Mouse (Mus musculus): ENCODE measurements around the gene Egr2.
A peak's percentile ranks its signal among the peaks of the same experiment; 100 is the strongest.

Gene Egr2

DNA sequence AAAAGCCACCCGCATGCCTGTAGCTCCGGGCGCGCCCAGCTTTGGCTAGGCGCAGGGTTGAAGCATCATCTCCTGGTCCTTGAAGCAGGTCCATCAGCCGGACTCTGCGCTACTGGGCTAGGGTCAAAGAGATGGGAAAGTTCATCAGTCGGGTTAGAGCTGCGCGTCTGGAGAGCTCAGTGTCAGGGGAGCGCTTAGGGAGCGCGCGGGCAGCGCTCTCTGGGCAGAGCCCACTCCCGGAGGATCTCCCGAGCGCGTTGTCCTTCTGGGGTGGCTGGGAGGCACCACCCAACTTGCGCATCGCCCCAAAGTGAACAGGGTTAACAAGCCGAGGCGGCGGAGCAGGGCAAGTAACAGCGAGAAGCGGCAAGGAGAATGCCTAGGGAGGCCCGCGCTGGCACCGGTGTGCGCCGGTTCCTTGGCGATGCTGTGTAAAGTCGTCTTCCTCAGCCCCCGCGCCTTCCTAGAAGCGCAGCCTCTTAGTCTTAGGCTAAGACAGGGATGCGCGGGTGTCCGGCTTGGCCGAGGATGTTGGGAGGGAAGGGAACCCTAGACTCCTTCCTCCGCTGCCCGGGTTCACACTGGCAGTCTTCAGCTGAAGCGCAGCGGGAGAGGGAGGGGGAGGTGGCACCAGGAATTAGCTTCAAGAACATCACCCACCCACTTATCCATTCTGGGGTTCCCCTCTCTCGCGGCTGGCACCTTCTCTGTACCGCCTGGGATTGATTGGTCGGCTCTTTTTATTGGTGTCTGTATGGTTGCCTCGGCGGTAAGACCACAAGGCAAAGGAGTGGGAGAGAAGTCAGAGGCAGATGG is 3.5 kb downstream of the Egr2 start:
- no peak for DNase-seq (ENCODE audit: low read depth)

DNA sequence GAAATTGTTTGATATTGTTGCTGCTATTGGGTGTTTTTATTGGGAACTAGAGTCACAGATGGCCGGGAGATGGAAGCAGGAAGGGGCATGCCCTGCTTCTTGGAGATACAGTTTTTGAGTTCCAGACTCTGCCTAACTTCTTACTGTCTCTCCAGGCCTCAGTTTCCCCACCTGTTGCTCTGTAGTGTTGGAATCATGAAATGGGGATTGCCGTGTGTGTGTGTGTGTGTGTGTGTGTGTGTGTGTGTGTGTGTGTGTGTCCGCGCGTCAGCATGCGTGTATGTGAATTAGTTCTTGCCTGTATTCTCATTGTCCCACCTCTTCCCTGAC is 4.1 kb downstream of the Egr2 start:
- no peak for DNase-seq (ENCODE audit: low read depth)

DNA sequence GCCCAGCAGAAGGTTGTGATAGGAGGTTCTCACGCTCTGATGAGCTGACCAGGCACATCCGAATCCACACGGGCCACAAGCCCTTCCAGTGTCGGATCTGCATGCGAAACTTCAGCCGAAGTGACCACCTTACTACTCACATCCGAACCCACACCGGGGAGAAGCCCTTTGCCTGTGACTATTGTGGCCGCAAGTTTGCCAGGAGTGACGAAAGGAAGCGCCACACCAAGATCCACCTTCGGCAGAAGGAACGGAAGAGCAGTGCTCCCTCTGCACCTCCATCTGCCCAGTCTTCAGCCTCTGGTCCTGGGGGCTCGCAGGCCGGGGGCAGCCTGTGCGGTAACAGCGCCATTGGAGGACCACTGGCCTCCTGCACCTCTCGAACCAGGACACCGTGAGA is 5.3 kb downstream of the Egr2 start:
- no peak for DNase-seq (ENCODE audit: low read depth)

DNA sequence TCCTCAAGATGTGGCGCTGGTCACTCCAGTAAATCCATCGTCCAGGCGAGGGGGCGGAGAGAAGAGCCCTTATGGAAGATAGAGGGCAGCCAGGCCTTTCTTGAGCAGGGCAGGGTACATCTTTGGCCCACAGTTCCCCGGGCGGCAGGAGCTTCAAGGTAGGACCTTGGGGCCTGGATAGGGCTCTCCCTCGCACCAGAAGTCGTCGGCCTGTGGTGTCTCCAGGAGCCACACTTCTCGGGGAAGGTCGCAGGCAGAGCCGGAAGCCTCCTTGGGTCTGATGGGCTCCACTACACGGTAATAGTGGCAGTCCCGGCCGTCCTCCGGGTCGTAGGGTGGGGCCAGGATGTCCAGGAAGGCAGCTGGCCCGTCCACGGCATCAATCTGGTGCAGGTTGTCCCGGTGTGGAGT is 12.6 kb downstream of the Egr2 start:
- no peak for DNase-seq (ENCODE audit: low read depth)

DNA sequence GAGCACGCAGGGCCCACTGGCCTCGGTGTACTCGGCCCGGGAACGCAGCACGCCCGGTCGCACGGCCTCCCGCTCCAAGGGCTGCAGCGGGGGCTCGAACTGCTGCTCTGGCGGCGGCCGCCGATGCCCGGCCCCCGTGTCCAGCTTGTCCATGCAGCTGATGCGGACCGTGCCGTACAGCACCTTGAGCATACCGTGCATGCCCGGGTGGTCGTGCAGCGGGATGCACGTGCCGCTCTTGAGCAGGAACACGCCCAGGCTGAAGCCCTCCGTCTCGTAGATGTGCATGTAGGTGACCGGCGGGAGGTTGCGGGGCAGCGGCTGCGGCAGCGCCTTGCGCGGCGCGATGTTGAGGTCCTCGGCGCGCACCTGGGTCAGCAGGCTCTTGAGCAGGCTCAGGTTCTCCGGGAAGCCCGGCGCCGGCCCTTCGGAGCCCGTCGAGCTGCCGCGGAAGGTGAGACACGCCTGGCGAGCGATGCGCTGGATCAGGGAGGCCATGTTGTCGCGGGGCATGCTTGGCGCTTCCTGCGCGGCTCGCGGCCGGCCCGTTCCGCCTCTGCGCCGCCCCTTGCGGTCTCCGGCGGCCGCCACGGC is 13.1 kb downstream of the Egr2 start:
- no peak for DNase-seq (ENCODE audit: low read depth)

DNA sequence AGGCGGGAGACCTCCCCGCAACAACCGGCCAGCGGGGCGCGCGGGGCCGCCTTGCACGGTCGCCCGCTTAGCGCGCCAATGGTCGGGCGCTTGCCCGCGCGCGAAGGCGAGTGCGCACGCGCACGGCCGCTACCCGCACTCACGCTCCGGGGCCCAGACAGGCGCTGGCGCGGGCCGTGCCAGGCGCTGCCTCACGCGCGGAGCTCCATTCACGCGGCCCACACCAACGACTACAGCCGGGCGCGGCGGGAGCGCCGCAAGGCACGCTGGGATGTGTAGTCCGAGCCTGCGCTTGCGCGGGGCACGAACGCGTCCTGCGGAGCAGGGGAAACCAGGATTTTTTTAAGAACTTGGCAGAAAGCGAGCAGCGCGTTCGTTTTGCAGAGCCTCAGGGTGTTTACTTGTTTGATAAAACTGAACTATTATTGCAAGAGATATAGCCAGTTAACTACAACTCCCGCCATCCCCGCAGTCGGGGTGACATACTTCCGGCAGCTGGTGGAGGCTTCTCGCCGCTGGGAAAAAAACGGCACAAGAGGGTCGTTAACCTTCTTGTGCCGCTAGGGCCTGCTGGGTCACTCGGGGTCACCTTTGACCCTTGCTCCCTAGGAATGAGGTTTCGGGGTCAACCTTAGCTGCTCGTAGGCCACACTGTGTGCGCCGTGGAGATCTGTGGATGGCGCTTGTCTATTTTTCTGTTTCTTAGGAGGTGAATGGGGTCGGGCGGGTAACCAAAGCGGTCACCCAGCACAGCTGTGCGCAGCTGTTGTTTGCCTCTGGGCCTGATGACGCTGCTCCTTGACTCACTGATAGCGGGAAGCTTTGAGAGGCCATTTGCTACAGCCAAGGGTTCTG is 13.8 kb downstream of the Egr2 start, which contains the start of gene Ado:
Gene Ado (minus strand): TSS at position 79 of the 855 bp plus-strand sequence.
- peak; percentile 76 for DNase-seq (ENCODE audit: low read depth)

DNA sequence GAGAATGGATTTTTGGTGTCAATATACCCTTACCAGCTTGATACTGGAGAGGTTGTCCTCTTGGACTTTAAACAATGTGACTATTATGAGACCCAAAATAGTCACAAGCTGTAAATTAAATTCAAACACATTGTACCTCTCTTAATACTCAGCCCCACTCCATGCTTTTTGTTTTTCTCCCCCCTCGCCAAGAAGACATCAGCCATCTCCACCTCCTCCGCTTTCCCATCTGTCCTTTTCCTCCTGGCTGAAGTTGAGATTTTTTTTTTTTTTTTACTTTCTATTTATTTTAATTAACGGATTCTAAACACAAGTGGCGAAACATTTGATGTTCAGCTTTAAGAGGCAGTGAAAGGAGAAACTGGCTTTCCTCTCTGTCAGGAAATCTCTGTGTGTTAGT is 22.8 kb downstream of the Egr2 start:
- DNase-seq (ENCODE audit: low read depth): no peak

DNA sequence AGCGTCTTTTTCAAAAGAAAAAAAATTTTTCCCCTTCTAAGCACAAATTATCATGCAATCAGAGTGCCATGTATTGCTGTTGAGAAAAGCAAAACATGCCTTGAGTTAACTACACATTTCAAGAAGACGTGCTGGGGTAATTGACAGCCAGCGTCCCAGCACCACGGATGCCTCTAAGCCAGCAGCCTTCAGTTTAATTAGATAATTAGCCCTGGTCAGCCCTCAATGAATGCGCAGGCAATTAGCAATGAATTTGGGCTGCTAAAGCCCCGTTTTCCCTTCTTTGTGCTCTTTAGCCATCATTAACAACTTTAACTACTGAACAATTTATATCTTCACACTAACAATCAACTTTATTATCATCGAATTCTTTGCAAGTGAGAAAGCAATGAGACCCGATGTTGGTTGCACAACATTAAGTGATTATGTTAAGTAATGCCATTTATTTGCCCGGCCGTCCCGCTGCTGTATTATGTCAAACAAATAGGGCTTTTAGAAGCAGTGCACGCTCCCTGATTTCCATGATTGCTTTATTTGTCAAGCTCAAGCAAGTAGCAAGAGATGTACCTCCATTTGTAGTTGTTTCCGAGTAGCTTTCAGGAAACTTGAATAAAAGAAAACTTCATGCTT is 24.6 kb downstream of the Egr2 start:
- no peak for DNase-seq (ENCODE audit: low read depth)

DNA sequence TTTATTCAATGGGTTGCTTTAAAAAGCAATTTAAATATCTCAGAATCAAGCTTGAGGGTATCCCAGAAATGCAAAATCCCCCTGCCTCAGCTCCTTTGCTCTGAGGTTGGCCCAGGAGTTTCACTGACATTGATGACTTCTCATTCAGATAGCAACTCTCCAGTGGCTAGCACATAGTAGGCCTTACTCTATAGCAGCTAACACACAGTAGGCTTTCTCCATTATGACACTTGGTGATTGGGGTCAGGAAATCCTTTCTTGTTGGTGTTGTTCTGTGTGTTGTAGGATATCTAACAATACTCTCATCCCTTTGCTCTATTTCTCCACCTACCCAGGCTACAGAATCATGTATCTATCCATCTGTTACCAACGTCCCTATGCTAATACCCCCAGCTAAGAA is 25.9 kb downstream of the Egr2 start:
- no peak for DNase-seq (ENCODE audit: low read depth)

DNA sequence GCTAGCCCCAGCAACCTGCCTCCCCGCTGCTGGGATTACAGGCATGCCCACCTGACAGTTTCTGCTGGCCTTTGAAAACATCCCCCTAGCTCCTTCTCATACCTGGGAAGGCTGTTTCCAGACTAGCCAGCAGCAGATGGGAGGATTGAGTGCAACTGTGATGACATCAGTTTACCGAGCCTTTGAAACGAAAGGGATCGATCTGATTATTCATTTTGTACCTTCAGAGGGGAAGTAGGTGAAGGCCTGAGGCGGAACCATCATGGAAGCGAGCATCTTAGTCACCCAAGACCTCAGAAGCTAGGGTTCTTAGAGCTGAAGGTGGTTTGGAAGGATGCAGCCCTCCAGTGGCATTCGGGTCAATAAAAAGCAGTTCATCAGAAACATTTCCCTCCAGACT is 29.2 kb downstream of the Egr2 start:
- no peak for DNase-seq (ENCODE audit: low read depth)

DNA sequence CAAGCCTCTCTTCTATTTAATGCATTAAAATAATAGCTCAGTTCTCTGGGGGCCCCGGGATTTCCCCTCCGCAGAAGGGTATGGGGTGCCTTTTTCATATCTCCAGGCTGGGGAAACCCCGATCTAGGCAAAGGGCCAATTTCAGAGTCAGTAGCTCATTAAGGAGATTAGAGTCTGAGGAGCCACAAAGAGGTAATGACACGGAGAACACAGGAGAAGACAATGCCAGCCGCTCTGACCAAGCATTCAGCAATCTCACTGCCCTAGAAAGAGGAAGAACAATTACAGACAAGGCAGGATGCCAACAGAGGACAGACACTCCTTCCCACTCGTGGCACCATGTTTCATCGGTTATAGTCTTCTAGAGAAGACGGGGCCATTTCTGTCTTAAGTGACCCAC is 30.8 kb downstream of the Egr2 start:
- DNase-seq (ENCODE audit: low read depth): no peak

DNA sequence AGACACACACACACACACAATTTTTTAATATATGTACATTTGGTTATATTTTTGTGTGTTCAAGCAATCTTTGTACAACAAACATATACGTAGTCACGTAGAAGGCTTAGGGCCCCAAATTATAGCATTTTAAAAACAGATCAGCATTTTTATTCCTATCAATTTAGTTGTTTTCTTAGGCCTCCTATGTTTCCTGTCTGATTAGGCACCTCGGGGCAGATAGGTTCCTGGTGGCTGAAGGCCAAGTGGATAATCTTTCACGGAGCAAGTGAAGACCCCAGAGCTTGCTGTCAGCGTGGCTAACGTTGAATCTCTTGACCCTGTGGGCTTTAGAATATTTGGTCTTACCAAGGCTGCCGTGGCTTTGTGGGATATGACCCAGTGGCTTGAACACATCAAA is 34.3 kb downstream of the Egr2 start:
- no peak for DNase-seq (ENCODE audit: low read depth)

DNA sequence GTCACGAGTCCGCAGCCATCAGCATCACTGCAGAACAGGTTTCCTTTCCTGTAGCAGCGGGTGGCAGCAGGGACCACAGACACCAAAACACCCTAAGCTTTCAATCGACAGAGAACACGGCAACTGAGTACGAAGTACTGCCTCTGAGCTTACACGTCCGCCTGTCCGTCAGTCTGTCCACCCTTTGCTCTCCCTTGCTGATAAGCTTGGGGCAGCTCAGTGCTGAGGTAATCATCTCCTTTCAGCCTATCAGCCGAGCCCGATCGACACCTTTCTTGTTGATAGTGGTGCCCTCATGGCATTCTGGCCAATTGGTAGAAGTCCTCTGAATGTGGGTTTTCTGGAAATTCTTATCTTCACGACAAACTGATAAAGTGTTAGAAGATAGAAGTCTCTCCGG is 36.2 kb downstream of the Egr2 start:
- DNase-seq (ENCODE audit: low read depth): no peak

DNA sequence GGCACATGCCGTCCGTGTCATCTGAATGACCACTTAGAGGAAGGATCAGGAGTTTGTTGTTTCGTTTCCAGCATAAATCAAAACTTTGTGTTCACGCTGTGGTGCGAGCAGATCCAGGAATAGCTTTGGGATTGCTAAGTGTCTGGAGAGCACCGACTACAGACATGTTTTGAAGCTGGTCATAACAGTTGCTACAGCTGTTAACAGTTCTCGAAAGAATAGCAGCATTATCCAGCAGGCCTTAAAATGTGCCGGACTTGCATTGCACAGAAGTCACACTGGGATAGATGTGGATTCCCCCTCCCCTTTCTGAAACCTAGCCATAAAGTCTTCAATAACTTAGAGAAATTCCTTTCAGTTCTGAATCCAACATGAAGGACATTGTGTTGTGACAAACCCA is 38.0 kb downstream of the Egr2 start:
- DNase-seq (ENCODE audit: low read depth): no peak

DNA sequence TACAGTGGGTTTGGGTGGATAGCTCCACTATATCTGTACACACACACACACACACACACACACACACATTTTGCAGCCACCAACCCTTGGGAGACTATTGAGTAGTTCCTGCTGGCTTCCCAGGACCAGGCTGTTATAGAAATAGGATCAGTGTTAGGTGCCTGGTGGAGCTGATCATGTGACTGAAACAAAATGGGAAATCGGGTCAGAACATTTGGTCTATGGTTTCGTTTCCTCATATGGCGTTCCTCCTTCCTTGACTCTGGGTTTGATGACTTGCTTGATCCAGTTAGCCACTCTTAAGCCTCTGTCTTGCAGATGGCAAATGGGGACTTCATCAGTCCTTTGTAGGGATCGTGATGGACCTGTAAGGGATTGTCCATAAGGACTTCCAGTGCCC is 44.6 kb downstream of the Egr2 start:
- no peak for DNase-seq (ENCODE audit: low read depth)

DNA sequence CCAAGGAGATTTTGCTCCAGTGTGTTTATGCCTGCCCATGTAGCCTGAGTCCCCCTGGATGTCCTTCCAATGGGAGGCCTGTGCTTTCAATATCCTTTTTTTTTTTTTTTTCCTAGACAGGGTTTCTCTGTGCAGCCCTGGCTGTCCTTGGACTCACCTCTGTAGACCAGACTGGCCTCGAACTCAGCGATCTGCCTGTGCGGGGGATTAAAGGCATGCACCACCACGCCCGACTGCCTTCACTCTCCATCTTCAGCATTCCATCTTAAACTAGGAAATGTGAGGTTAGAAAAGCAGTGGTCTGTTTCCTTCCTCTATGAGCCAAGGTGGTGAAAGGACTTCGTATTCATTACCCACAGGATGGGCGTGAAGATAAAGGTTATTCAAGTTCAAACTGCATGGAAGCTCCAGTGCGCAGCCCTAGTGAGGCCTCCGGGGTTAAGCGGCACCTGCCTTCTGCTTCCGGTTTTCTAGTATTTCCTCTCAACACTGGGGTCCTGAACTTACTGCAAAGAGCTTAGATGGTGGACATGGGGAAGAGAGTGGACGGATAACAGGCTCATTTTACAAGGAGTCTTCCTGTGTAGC is 46.5 kb downstream of the Egr2 start:
- DNase-seq (ENCODE audit: low read depth): no peak

DNA sequence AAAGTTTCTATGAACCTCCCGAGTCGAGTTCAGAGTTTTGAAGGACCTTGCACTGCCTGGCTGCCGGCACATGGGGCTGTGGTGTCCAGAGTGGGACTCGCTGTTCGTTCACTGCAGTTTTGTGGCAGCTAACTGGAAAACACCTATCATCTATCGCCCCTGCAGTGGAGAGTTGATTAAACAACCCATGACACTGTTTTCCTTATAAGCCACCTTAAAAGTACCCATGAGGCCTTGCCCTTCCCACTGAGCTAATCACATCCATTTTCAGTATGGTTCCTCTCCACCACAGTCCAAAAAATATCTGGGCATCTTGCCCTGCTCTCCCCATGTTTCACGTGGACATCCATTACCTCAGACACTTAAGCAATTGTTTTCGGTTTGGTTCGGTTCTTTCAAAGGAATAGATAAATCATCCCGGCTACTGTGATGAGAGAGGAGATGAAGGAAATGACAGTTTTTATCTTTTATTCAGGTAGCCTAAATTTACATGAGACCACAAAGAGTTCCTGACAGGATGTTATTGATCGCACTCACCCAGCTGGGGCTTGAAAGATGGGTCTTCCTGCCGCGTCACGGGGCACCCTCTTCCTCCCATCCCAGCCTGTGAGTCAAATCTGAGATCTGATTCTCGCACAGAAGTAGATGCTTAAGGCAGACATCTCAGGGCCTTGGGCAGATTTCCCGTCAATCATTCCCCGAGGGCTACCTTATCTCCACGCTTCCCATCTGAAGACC is 50.8 kb downstream of the Egr2 start:
- no peak for DNase-seq (ENCODE audit: low read depth)
